ENCODE assay signal across 29 mouse cellular contexts in genomic region chr11:67326536-67326935, GRCm38 (mm10). TPM values are rescaled to one million over a fixed set of nuclear protein-coding genes. Genes with fewer than 3 reads are reported as not detected.
DNase-seq lines count a peak whose midpoint lies in the region; ATAC-seq and TF ChIP-seq lines count a peak whose summit lies in the region.
"Had no signal": no experiment of that assay in that cellular context is flagged by ENCODE, and none has a peak within 500 bp of the region (broad histone marks: within the 10 kb centered on the region; RNA-seq: fewer than 3 reads in every experiment).

No protein-coding gene starts in this region.

- H3K27me3 ChIP-seq in limb, embryonic 14.5 days (ENCODE audit: control insufficient read depth, insufficient read depth, low read length), result no peaks in the 10 kb centered on the region
- H3K27me3 ChIP-seq in limb, embryonic 10.5 days (ENCODE audit: low read depth, poor library complexity, severe bottlenecking), result no peaks in the 10 kb centered on the region
- peaks cover 3% of the 10 kb centered on the region for H3K27me3 ChIP-seq in CH12.LX (replicated peaks)
- H3K27me3 ChIP-seq: forebrain, embryonic 13.5 days; heart, embryonic 12.5 days; heart, embryonic 15.5 days; hindbrain, embryonic 13.5 days had no signal

- no peak for TF ChIP-seq CTCF in CH12.LX (conservative IDR thresholded peaks at IDR 0.05 in 1 of 2, IDR thresholded peaks at IDR 0.05 in 1 of 2; ENCODE audit: low read depth in 2 of 2, low read length in 2 of 2)

- no peak for TF ChIP-seq RAD21 in CH12.LX (IDR thresholded peaks at IDR 0.05; ENCODE audit: low read depth, low read length)

- ATAC-seq in limb, embryonic 14.5 days (ENCODE audit: low FRiP score, low read depth), result no peak
- no peak for ATAC-seq in monocyte, adult 5-6 weeks (replicated peaks; ENCODE audit: insufficient number of reproducible peaks, low FRiP score, low TSS enrichment, poor library complexity, severe bottlenecking)
- ATAC-seq: forebrain, embryonic 13.5 days; forebrain, embryonic 16.5 days; hindbrain, embryonic 16.5 days; inflammation-experienced regulatory T-cells, adult 6 months; intestine, embryonic 16.5 days had no signal

- no peaks in the 10 kb centered on the region for H3K79me2 ChIP-seq in CH12.LX (replicated peaks; ENCODE audit: control insufficient read depth, extremely low read depth, insufficient read depth, poor library complexity, severe bottlenecking)

- peaks cover 2% of the 10 kb centered on the region; the same call in 1 of the 2 replicates for H3K4me1 ChIP-seq in limb, embryonic 14.5 days (ENCODE audit: control insufficient read depth, insufficient read depth, low read length)
- H3K4me1 ChIP-seq in limb, embryonic 10.5 days, result no peaks in the 10 kb centered on the region
- peaks cover 19 to 40% of the 10 kb centered on the region in 2 experiments for H3K4me1 ChIP-seq in CH12.LX (ENCODE audit: control insufficient read depth in 1 of 2, insufficient read depth in 2 of 2)
- H3K4me1 ChIP-seq: forebrain, embryonic 10.5 days; forebrain, embryonic 13.5 days; heart, embryonic 12.5 days; heart, embryonic 15.5 days had no signal

- H3K9me3 ChIP-seq in limb, embryonic 14.5 days (ENCODE audit: control insufficient read depth, low read length), result no peaks in the 10 kb centered on the region
- no peaks in the 10 kb centered on the region for H3K9me3 ChIP-seq in limb, embryonic 10.5 days (replicated peaks)
- H3K9me3 ChIP-seq in CH12.LX (replicated peaks; ENCODE audit: low read length), result no peaks in the 10 kb centered on the region
- H3K9me3 ChIP-seq: forebrain, embryonic 10.5 days; forebrain, embryonic 13.5 days; heart, embryonic 12.5 days; heart, embryonic 15.5 days; hindbrain, embryonic 13.5 days had no signal

- in situ Hi-C loops in CH12.LX (cut with MboI; ENCODE audit: low pct_ligation_motif_present, low pct_unique_long_range_greater_than_20kb, low sequenced_read_pairs), result loop anchor here (25.0 kb wide), 1 partner anchor 414 kb away; the partner anchor contains the start of gene Pirt

- H3K36me3 ChIP-seq in limb, embryonic 14.5 days (ENCODE audit: control insufficient read depth, insufficient read depth, low read length), result no peaks in the 10 kb centered on the region
- no peaks in the 10 kb centered on the region for H3K36me3 ChIP-seq in limb, embryonic 10.5 days
- H3K36me3 ChIP-seq in CH12.LX (replicated peaks in 1 of 2; ENCODE audit: control insufficient read depth in 1 of 2, insufficient read depth in 1 of 2, low read length in 1 of 2), result no peaks in the 10 kb centered on the region
- H3K36me3 ChIP-seq: forebrain, embryonic 10.5 days; G1E; heart, embryonic 12.5 days; heart, embryonic 15.5 days; hindbrain, embryonic 13.5 days had no signal

- no peak for TF ChIP-seq POLR2A in limb, embryonic 14.5 days (IDR thresholded peaks at IDR 0.05; ENCODE audit: borderline replicate concordance, extremely low read depth, insufficient read depth, insufficient read length)
- no peak for TF ChIP-seq POLR2A in CH12.LX (IDR thresholded peaks at IDR 0.05; ENCODE audit: low read depth, low read length)

- 55% methylated on average over 2 of the region's 2 CpGs for WGBS in limb, embryonic 14.5 days
- WGBS in limb, embryonic 10.5 days, result 65% methylated on average over 2 of the region's 2 CpGs

- H3K4me2 ChIP-seq in limb, embryonic 14.5 days (replicated peaks; ENCODE audit: low read depth, low read length, severe bottlenecking), result no peak overlapping the region
- no peak overlapping the region for H3K4me2 ChIP-seq in CH12.LX (ENCODE audit: insufficient read depth, low read depth, poor library complexity, severe bottlenecking)
- H3K4me2 ChIP-seq: forebrain, embryonic 13.5 days; heart, embryonic 12.5 days; heart, embryonic 15.5 days; hindbrain, embryonic 13.5 days had no signal

- no peak overlapping the region for H3K4me3 ChIP-seq in limb, embryonic 14.5 days (replicated peaks; ENCODE audit: low read length)
- no peak overlapping the region for H3K4me3 ChIP-seq in limb, embryonic 10.5 days
- no peak overlapping the region for H3K4me3 ChIP-seq in CH12.LX (replicated peaks in 1 of 3; ENCODE audit: low read depth in 2 of 3, low read length in 2 of 3, poor library complexity in 1 of 3)
- H3K4me3 ChIP-seq: forebrain, embryonic 10.5 days; forebrain, embryonic 13.5 days; heart, embryonic 12.5 days; heart, embryonic 15.5 days; hindbrain, embryonic 13.5 days had no signal

- peak; percentile 34 for DNase-seq in heart, adult 11 months
- DNase-seq in heart, adult 9 months (ENCODE audit: low spot score in 2 of 2), result no peak
- peak; percentile 13 for DNase-seq in limb, embryonic 14.5 days (ENCODE audit: low spot score)
- no peak for DNase-seq in limb, embryonic 10.5 days (ENCODE audit: low spot score)
- peak; percentile 72 for DNase-seq in CH12.LX (ENCODE audit: extremely low read depth)
- no peak for DNase-seq in adrenal gland, adult (ENCODE audit: inconsistent age in 2 of 2, low spot score in 1 of 2)
- DNase-seq: adrenal gland, adult 8-10 months; adrenal gland, postnatal 25 days; cerebellum, adult 11-12 months; cerebellum, adult 8-10 months; cerebellum, postnatal 10 days; cerebellum, postnatal 36 days; gastrocnemius, postnatal 10 days; gastrocnemius, postnatal 36 days; heart, postnatal 10 days; heart, postnatal 36 days had no signal

- TF ChIP-seq EP300 in CH12.LX (IDR thresholded peaks at IDR 0.05; ENCODE audit: low read length), result peak; percentile 49

- H3K9ac ChIP-seq in limb, embryonic 14.5 days (ENCODE audit: low read depth, low read length, severe bottlenecking), result no peak overlapping the region
- H3K9ac ChIP-seq in CH12.LX (ENCODE audit: insufficient read depth, low read depth), result no peak overlapping the region
- H3K9ac ChIP-seq: forebrain, embryonic 13.5 days; heart, embryonic 12.5 days; heart, embryonic 15.5 days; hindbrain, embryonic 13.5 days had no signal

- H3K27ac ChIP-seq in limb, embryonic 14.5 days (replicated peaks; ENCODE audit: low read depth, low read length), result no peak overlapping the region
- no peak overlapping the region for H3K27ac ChIP-seq in limb, embryonic 10.5 days
- no peak overlapping the region for H3K27ac ChIP-seq in CH12.LX (ENCODE audit: insufficient read depth, low read depth)
- H3K27ac ChIP-seq: forebrain, embryonic 10.5 days; forebrain, embryonic 13.5 days; heart, embryonic 15.5 days; hindbrain, embryonic 13.5 days had no signal

- dilution Hi-C loops in CH12.LX (cut with MboI; ENCODE audit: extremely low pct_ligation_motif_present, extremely low pct_unique_long_range_greater_than_20kb, low sequenced_read_pairs), result no loop called here

TF ChIP-seq in CH12.LX, 34 proteins besides CTCF, POLR2A, EP300 and RAD21 (continues in another document):
- peak; percentile 40 for TF ChIP-seq IRF4 (IDR thresholded peaks at IDR 0.05; ENCODE audit: low read depth, low read length)
- no peak for TF ChIP-seq ZKSCAN1 (IDR thresholded peaks at IDR 0.05; ENCODE audit: borderline replicate concordance, low read depth, low read length)
- TF ChIP-seq NELFE (IDR thresholded peaks at IDR 0.05; ENCODE audit: low read depth, low read length), result no peak
- no peak for TF ChIP-seq ZC3H11A (IDR thresholded peaks at IDR 0.05; ENCODE audit: low read depth, low read length)
- no peak for TF ChIP-seq USF1 (IDR thresholded peaks at IDR 0.05; ENCODE audit: low read depth, low read length)
- no peak for TF ChIP-seq ZMIZ1 (IDR thresholded peaks at IDR 0.05; ENCODE audit: low read depth, low read length)
- TF ChIP-seq MEF2A (IDR thresholded peaks at IDR 0.05; ENCODE audit: borderline replicate concordance, low read depth, low read length), result peak; percentile 59
- no peak for TF ChIP-seq GABPA (IDR thresholded peaks at IDR 0.05; ENCODE audit: insufficient replicate concordance, low read depth, low read length)
- TF ChIP-seq NRF1 (IDR thresholded peaks at IDR 0.05; ENCODE audit: low read depth, low read length), result no peak
- TF ChIP-seq ZNF384 (IDR thresholded peaks at IDR 0.05; ENCODE audit: low read depth, low read length), result no peak
- 0 out of 2 replicates have a peak, but pooled peaks have one; percentile 6 for TF ChIP-seq ELF1 (IDR thresholded peaks at IDR 0.05; ENCODE audit: low read depth, low read length)
- 0 out of 2 replicates have a peak, but pooled peaks have one; percentile 28 for TF ChIP-seq KAT2A (IDR thresholded peaks at IDR 0.05; ENCODE audit: insufficient replicate concordance, low read length)
- TF ChIP-seq MAZ (IDR thresholded peaks at IDR 0.05; ENCODE audit: low read depth, low read length), result no peak
- peak; percentile 63 for TF ChIP-seq ETS1 (conservative IDR thresholded peaks at IDR 0.05; ENCODE audit: low read depth, low read length)
- TF ChIP-seq RCOR1 (conservative IDR thresholded peaks at IDR 0.05; ENCODE audit: low read depth, low read length), result no peak
- TF ChIP-seq MAX (IDR thresholded peaks at IDR 0.05; ENCODE audit: low read length), result no peak
- TF ChIP-seq MYC (IDR thresholded peaks at IDR 0.05; ENCODE audit: low read depth, low read length), result peak; percentile 45; the same call in 1 of the 2 replicates
- no peak for TF ChIP-seq PAX5 (IDR thresholded peaks at IDR 0.05; ENCODE audit: low read length)
- TF ChIP-seq UBTF (IDR thresholded peaks at IDR 0.05; ENCODE audit: low read depth, low read length), result no peak
- no peak for TF ChIP-seq CHD1 (IDR thresholded peaks at IDR 0.05; ENCODE audit: low read depth, low read length)
- no peak for TF ChIP-seq HCFC1 (IDR thresholded peaks at IDR 0.05; ENCODE audit: low read depth, low read length)
- TF ChIP-seq SIN3A (IDR thresholded peaks at IDR 0.05; ENCODE audit: low read length), result no peak
- TF ChIP-seq POLR2AphosphoS2 (IDR thresholded peaks at IDR 0.05; ENCODE audit: low read depth, low read length), result no peak
- no peak for TF ChIP-seq CHD2 (IDR thresholded peaks at IDR 0.05; ENCODE audit: low read length)

RNA-seq across cellular contexts. Expression of gene Myh13, which starts 5.1 kb away (rescaled TPM):
- 0.03 and 0.10 TPM in 2 replicates for polyA plus RNA-seq in limb, embryonic 14.5 days (2012; rRNA removed)
- 0.21 and 0.46 TPM in 2 replicates for polyA plus RNA-seq in limb, embryonic 14.5 days (2014; fragmentation: Nextera tagmentation; extraction: Ambion mirVana)
- polyA plus RNA-seq in limb, embryonic 10.5 days (2016; fragmentation: Nextera tagmentation; extraction: Ambion mirVana), result not detected in 2 replicates
- total RNA-seq in CH12.LX (2012; rRNA removed), result 1.2 and 2.1 TPM in 2 replicates
- 0.88 and 1.1 TPM in 2 replicates for total RNA-seq in CH12.LX (2014; rRNA removed)
- 2.4 and 2.8 TPM in 2 replicates for polyA plus RNA-seq in CH12.LX (2012; ENCODE audit: insufficient read length, low read depth)
- total RNA-seq in monocyte, adult 5-6 weeks (2017), result not detected in 3 replicates
- total RNA-seq: adrenal gland, postnatal 25 days; granulocyte monocyte progenitor cell, adult 5-6 weeks; heart, postnatal 36 days had no signal
- polyA plus RNA-seq: embryonic facial prominence, embryonic 11.5 days; forebrain, embryonic 10.5 days; forebrain, embryonic 13.5 days; forebrain, embryonic 16.5 days; G1E; heart, embryonic 12.5 days; inflammation-experienced regulatory T-cells, adult 6 months; intestine, embryonic 16.5 days had no signal

RNA-seq across cellular contexts. Expression of gene Myh8, which starts 49.6 kb away (rescaled TPM):
- 21.7 and 39.3 TPM in 2 replicates for polyA plus RNA-seq in limb, embryonic 14.5 days (2012; rRNA removed)
- 49.0 and 74.2 TPM in 2 replicates for polyA plus RNA-seq in limb, embryonic 14.5 days (2014; fragmentation: Nextera tagmentation; extraction: Ambion mirVana)
- polyA plus RNA-seq in limb, embryonic 10.5 days (2016; fragmentation: Nextera tagmentation; extraction: Ambion mirVana), result 0.11 TPM in 1 of 2 replicates, not detected in the other
- total RNA-seq in CH12.LX (2012; rRNA removed), result 0.04 TPM in 1 of 2 replicates, not detected in the other
- total RNA-seq in CH12.LX (2014; rRNA removed), result not detected in 2 replicates
- not detected in 2 replicates for polyA plus RNA-seq in CH12.LX (2012; ENCODE audit: insufficient read length, low read depth)
- not detected in 3 replicates for total RNA-seq in monocyte, adult 5-6 weeks (2017)
- total RNA-seq: adrenal gland, adult 8-10 months; adrenal gland, postnatal 25 days; granulocyte monocyte progenitor cell, adult 5-6 weeks had no signal
- polyA plus RNA-seq: forebrain, embryonic 10.5 days; G1E; inflammation-experienced regulatory T-cells, adult 6 months had no signal

Comparison
In these comparisons a context has a peak if more than half of its experiments do, and no peak if none do; other contexts are left out.
1. DNase-seq: peak in heart, adult 11 months (single experiment), limb, embryonic 14.5 days (single experiment) and CH12.LX (single experiment); none in heart, adult 9 months (0 of 2), limb, embryonic 10.5 days (single experiment) and adrenal gland, adult (0 of 2).
2. RNA of gene Myh8, which starts 49.6 kb away (polyA plus RNA-seq): 21.7 to 74.2 TPM in limb, embryonic 14.5 days; 0.11 TPM in limb, embryonic 10.5 days and not detected in CH12.LX; every median in the first group is over 10 times any median in the second.